Mouse (Mus musculus) kidney, postnatal 0 days (tissue): ENCODE measurements around the gene Ovol2. TPM values are rescaled to one million over a fixed set of nuclear protein-coding genes. Genes with fewer than 3 reads are reported as not detected.

Experiments
- ATAC-seq: fragments of 200-750 bp; cut with Nextera tagmentation; replicated peaks from 2 replicates; pipeline ENCODE4 v1.8.0; 2017; ENCODE audit warnings: low read depth, moderate number of reproducible peaks, moderate TSS enrichment, moderate library complexity; ENCODE audit not compliant: low FRiP score
- DNase-seq: peaks from one replicate; pipeline ENCODE4 v3.0.0-alpha.2; 2016; ENCODE audit warnings: low spot score
- H3K27ac ChIP-seq: fragments of 300-500 bp; sonication (generic); 2 replicates; pipeline ENCODE4 v1.5.1; 2014; ENCODE audit warnings: mild to moderate bottlenecking
- H3K27me3 ChIP-seq: fragments of 300-500 bp; sonication (generic); 2 replicates; pipeline ENCODE4 v1.6.1; 2014; ENCODE audit warnings: low read length, mixed read lengths; ENCODE audit not compliant: insufficient read depth
- H3K36me3 ChIP-seq: fragments of 300-500 bp; sonication (generic); 2 replicates; pipeline ENCODE4 v1.6.1; 2014; ENCODE audit warnings: low read length, mixed read lengths; ENCODE audit not compliant: insufficient read depth
- H3K4me1 ChIP-seq: fragments of 300-500 bp; sonication (generic); replicated peaks from 2 replicates; pipeline ENCODE4 v1.6.1; 2014; ENCODE audit warnings: antibody characterized with exemption, low read length, mixed read lengths; ENCODE audit not compliant: insufficient read depth
- H3K4me2 ChIP-seq: fragments of 300-500 bp; sonication (generic); 2 replicates; pipeline ENCODE4 v1.6.1; 2014; ENCODE audit warnings: mild to moderate bottlenecking, low read length, moderate library complexity, mixed read lengths
- H3K4me3 ChIP-seq: fragments of 300-500 bp; sonication (generic); replicated peaks from 2 replicates; pipeline ENCODE4 v1.5.1; 2014; ENCODE audit warnings: low read depth, low read length
- H3K9ac ChIP-seq: fragments of 300-500 bp; sonication (generic); 2 replicates; pipeline ENCODE4 v1.6.1; 2014; ENCODE audit warnings: low read depth, low read length
- H3K9me3 ChIP-seq: fragments of 300-500 bp; sonication (generic); replicated peaks from 2 replicates; pipeline ENCODE4 v1.6.1; 2016; ENCODE audit warnings: low read length, inconsistent platforms, mixed read lengths
- CTCF ChIP-seq: IDR thresholded peaks from 2 replicates; pipeline ENCODE4 v1.5.1; 2016; ENCODE audit warnings: antibody characterized with exemption, low read depth, mild to moderate bottlenecking, moderate library complexity
- WGBS: fragments of 180-500 bp; shearing (Covaris S2); extraction: QIAGEN DNeasy Blood & Tissue Kit; methylation state at CpG from one replicate; pipeline ENCODE4 v1.1.7; 2014; 5-methylcytosine and 5-hydroxymethylcytosine counted together
- polyA plus RNA-seq: library from polyadenylated mRNA; unstranded; fragments of >200 nt; fragmentation: Nextera tagmentation; extraction: Ambion mirVana; gene quantifications from 2 replicates; pipeline ENCODE4 v1.2.1, GENCODE M21; 2015

Ovol2 gene
- polyA plus RNA-seq, result 1.2 and 1.8 TPM in 2 replicates

GRCm38 (mm10) chr2:144331401-144332302 is at the start of gene Ovol2:
TSS of gene Ovol2 (minus strand) at chr2:144332146.
- 1% methylated on average over 61 of the region's 62 CpGs for WGBS
- Histone ChIP-seq H3K9ac (peak within 1 kb of the TSS; percentile 46), H3K4me3 (peak within 1 kb of the TSS; percentile 57), H3K36me3 (no peaks in the 10 kb centered on the region), H3K27ac (no peak within 1 kb of the TSS), H3K27me3 (peaks cover 35% of the 10 kb centered on the region), H3K4me2 (peak within 1 kb of the TSS; percentile 99), H3K9me3 (no peaks in the 10 kb centered on the region), H3K4me1 (peaks cover 22% of the 10 kb centered on the region; the same call in 1 of the 2 replicates)
- TF ChIP-seq CTCF, result no peak
- DNase-seq (peak; percentile 26), ATAC-seq (peak; percentile 61)

- WGBS, result 97% methylated on average over 4 of the region's 4 CpGs
- Histone ChIP-seq H3K27me3 (no peaks in the 10 kb centered on the region), H3K4me1 (no peaks in the 10 kb centered on the region), H3K36me3 (peaks cover 60% of the 10 kb centered on the region), H3K27ac (no peak overlapping the region), H3K4me3 (no peak overlapping the region), H3K9me3 (no peaks in the 10 kb centered on the region), H3K4me2 (no peak overlapping the region), H3K9ac (no peak overlapping the region)
- ATAC-seq, result no peak
- TF ChIP-seq CTCF, result no peak
- DNase-seq, result no peak
Observed at GRCm38 (mm10) chr2:144381741-144382140, 49.8 kb upstream of the Ovol2 start.

GRCm38 (mm10) chr2:144381293-144381692 is 49.3 kb upstream of the Ovol2 start:
- H3K9ac ChIP-seq, result no peak overlapping the region
- H3K4me1 ChIP-seq, result no peaks in the 10 kb centered on the region
- 88% methylated on average over 3 of the region's 3 CpGs for WGBS
- no peak overlapping the region for H3K27ac ChIP-seq
- ATAC-seq (no peak), DNase-seq (no peak)
- H3K9me3 ChIP-seq, result no peaks in the 10 kb centered on the region
- no peak for TF ChIP-seq CTCF
- H3K36me3 ChIP-seq, result peaks cover 63% of the 10 kb centered on the region
- no peak overlapping the region for H3K4me3 ChIP-seq
- H3K27me3 ChIP-seq, result no peaks in the 10 kb centered on the region
- H3K4me2 ChIP-seq, result no peak overlapping the region

- Histone ChIP-seq H3K4me1 (peaks cover 4% of the 10 kb centered on the region), H3K27me3 (no peaks in the 10 kb centered on the region), H3K36me3 (peaks cover 51% of the 10 kb centered on the region), H3K4me3 (no peak overlapping the region), H3K9ac (no peak overlapping the region), H3K27ac (no peak overlapping the region), H3K4me2 (no peak overlapping the region), H3K9me3 (no peaks in the 10 kb centered on the region)
- no peak for TF ChIP-seq CTCF
- 89% methylated on average over 10 of the region's 10 CpGs for WGBS
- ATAC-seq (no peak), DNase-seq (no peak)
Observed at GRCm38 (mm10) chr2:144375063-144375703, 43.2 kb upstream of the Ovol2 start.

GRCm38 (mm10) chr2:144373063-144373462 is 41.1 kb upstream of the Ovol2 start:
- no peak overlapping the region for H3K27ac ChIP-seq
- no peak overlapping the region for H3K4me2 ChIP-seq
- ATAC-seq (no peak), DNase-seq (no peak)
- H3K36me3 ChIP-seq, result peaks cover 38% of the 10 kb centered on the region
- TF ChIP-seq CTCF, result no peak
- no peaks in the 10 kb centered on the region for H3K9me3 ChIP-seq
- H3K4me3 ChIP-seq, result no peak overlapping the region
- WGBS, result 87% methylated on average over 9 of the region's 9 CpGs
- no peaks in the 10 kb centered on the region for H3K27me3 ChIP-seq
- peaks cover 4% of the 10 kb centered on the region for H3K4me1 ChIP-seq
- H3K9ac ChIP-seq, result no peak overlapping the region

- Histone ChIP-seq H3K4me1 (peaks cover 4% of the 10 kb centered on the region), H3K27ac (no peak overlapping the region), H3K27me3 (no peaks in the 10 kb centered on the region), H3K9me3 (no peaks in the 10 kb centered on the region), H3K4me3 (no peak overlapping the region), H3K4me2 (no peak overlapping the region), H3K36me3 (peaks cover 26% of the 10 kb centered on the region), H3K9ac (no peak overlapping the region)
- WGBS, result 62% methylated on average over 4 of the region's 4 CpGs
- no peak for TF ChIP-seq CTCF
- DNase-seq (no peak), ATAC-seq (no peak)
Observed at GRCm38 (mm10) chr2:144371566-144371965, 39.6 kb upstream of the Ovol2 start.
